Mouse (Mus musculus): ENCODE data around the gene Kif26b.

- TF ChIP-seq CTCF (IDR thresholded peaks at IDR 0.05; ENCODE audit: low read depth, low read length) (no peak), POLR2A (IDR thresholded peaks at IDR 0.05; ENCODE audit: borderline replicate concordance, low read depth, low read length) (no peak)
Measured at GRCm38 (mm10) chr1:178489127-178489526, 39.8 kb upstream of the Kif26b start.
